Mouse (Mus musculus): Measurements from ENCODE around the gene Atp1a1. TPM values are rescaled to one million over a fixed set of nuclear protein-coding genes. Genes with fewer than 3 reads are reported as not detected.

The Atp1a1 gene
- polyA plus RNA-seq, 1 experiment from 2014 or later: 537 TPM

- Histone ChIP-seq H3K27me3 (ENCODE audit: control insufficient read depth, insufficient read depth, low read length) (no peaks in the 10 kb centered on the region), H3K9ac (ENCODE audit: low read length) (peak overlapping the region; percentile 18; the same call in 1 of the 2 replicates), H3K4me3 (ENCODE audit: control insufficient read depth in 1 of 2, insufficient read depth in 1 of 2, low read depth in 1 of 2, low read length in 2 of 2) (no peak overlapping the region), H3K4me1 (ENCODE audit: control insufficient read depth in 2 of 2, insufficient read depth in 2 of 2, low read length in 2 of 2) (peaks cover 7 to 13% of the 10 kb centered on the region in 2 experiments), H3K9me3 (ENCODE audit: control insufficient read depth, low read length) (no peaks in the 10 kb centered on the region), H3K4me2 (ENCODE audit: low read length) (no peak overlapping the region), H3K36me3 (ENCODE audit: control insufficient read depth, insufficient read depth, low read length) (no peaks in the 10 kb centered on the region), H3K27ac (replicated peaks in 1 of 2; ENCODE audit: control insufficient read depth in 1 of 2, insufficient read depth in 1 of 2, low read depth in 2 of 2, low read length in 2 of 2) (peak overlapping the region; percentile 74 to 87)
- ATAC-seq (ENCODE audit: insufficient number of reproducible peaks, insufficient read depth, low FRiP score, low read depth): no peak
- 25% methylated on average over 10 of the region's 10 CpGs for WGBS
These were observed 41.8 kb downstream of the Atp1a1 start for GRCm38 (mm10) chr3:101562510-101563209.

GRCm38 (mm10) chr3:101561948-101562347 lies 42.5 kb downstream of the Atp1a1 start:
- WGBS: 88% methylated on average over 5 of the region's 5 CpGs
- H3K27me3 ChIP-seq (ENCODE audit: control insufficient read depth, insufficient read depth, low read length): no peaks in the 10 kb centered on the region
- H3K27ac ChIP-seq (replicated peaks in 1 of 2; ENCODE audit: control insufficient read depth in 1 of 2, insufficient read depth in 1 of 2, low read depth in 2 of 2, low read length in 2 of 2): peak overlapping the region in 1 of 2 experiments; percentile 74; a peak in 1 of 4 replicates
- no peak overlapping the region for H3K4me2 ChIP-seq (ENCODE audit: low read length)
- H3K4me3 ChIP-seq (ENCODE audit: control insufficient read depth in 1 of 2, insufficient read depth in 1 of 2, low read depth in 1 of 2, low read length in 2 of 2): no peak overlapping the region
- no peaks in the 10 kb centered on the region for H3K36me3 ChIP-seq (ENCODE audit: control insufficient read depth, insufficient read depth, low read length)
- peaks cover 7 to 13% of the 10 kb centered on the region in 2 experiments for H3K4me1 ChIP-seq (ENCODE audit: control insufficient read depth in 2 of 2, insufficient read depth in 2 of 2, low read length in 2 of 2)
- ATAC-seq (ENCODE audit: insufficient number of reproducible peaks, insufficient read depth, low FRiP score, low read depth): no peak
- no peaks in the 10 kb centered on the region for H3K9me3 ChIP-seq (ENCODE audit: control insufficient read depth, low read length)
- H3K9ac ChIP-seq (ENCODE audit: low read length): no peak overlapping the region

GRCm38 (mm10) chr3:101560841-101561522 lies 43.5 kb downstream of the Atp1a1 start:
- Histone ChIP-seq H3K4me3 (ENCODE audit: control insufficient read depth in 1 of 2, insufficient read depth in 1 of 2, low read depth in 1 of 2, low read length in 2 of 2) (no peak overlapping the region), H3K9me3 (ENCODE audit: control insufficient read depth, low read length) (no peaks in the 10 kb centered on the region), H3K4me1 (ENCODE audit: control insufficient read depth in 2 of 2, insufficient read depth in 2 of 2, low read length in 2 of 2) (peaks cover 7 to 13% of the 10 kb centered on the region in 2 experiments), H3K27me3 (ENCODE audit: control insufficient read depth, insufficient read depth, low read length) (no peaks in the 10 kb centered on the region), H3K27ac (replicated peaks in 1 of 2; ENCODE audit: control insufficient read depth in 1 of 2, insufficient read depth in 1 of 2, low read depth in 2 of 2, low read length in 2 of 2) (no peak overlapping the region), H3K36me3 (ENCODE audit: control insufficient read depth, insufficient read depth, low read length) (no peaks in the 10 kb centered on the region), H3K9ac (ENCODE audit: low read length) (no peak overlapping the region), H3K4me2 (ENCODE audit: low read length) (no peak overlapping the region)
- WGBS: 81% methylated on average over 9 of the region's 9 CpGs
- ATAC-seq (ENCODE audit: insufficient number of reproducible peaks, insufficient read depth, low FRiP score, low read depth): no peak

- Histone ChIP-seq H3K9me3 (ENCODE audit: control insufficient read depth, low read length) (no peaks in the 10 kb centered on the region), H3K27ac (replicated peaks in 1 of 2; ENCODE audit: control insufficient read depth in 1 of 2, insufficient read depth in 1 of 2, low read depth in 2 of 2, low read length in 2 of 2) (no peak overlapping the region)
- 81% methylated on average over 2 of the region's 2 CpGs for WGBS
These were observed 47.8 kb downstream of the Atp1a1 start for GRCm38 (mm10) chr3:101556712-101557111.

GRCm38 (mm10) chr3:101552621-101553620 lies 51.6 kb downstream of the Atp1a1 start:
- Histone ChIP-seq H3K27ac (replicated peaks in 1 of 2; ENCODE audit: control insufficient read depth in 1 of 2, insufficient read depth in 1 of 2, low read depth in 2 of 2, low read length in 2 of 2) (no peak overlapping the region), H3K9ac (ENCODE audit: low read length) (no peak overlapping the region), H3K9me3 (ENCODE audit: control insufficient read depth, low read length) (no peaks in the 10 kb centered on the region), H3K4me1 (ENCODE audit: control insufficient read depth in 2 of 2, insufficient read depth in 2 of 2, low read length in 2 of 2) (peaks cover 21 to 32% of the 10 kb centered on the region in 2 experiments), H3K4me3 (ENCODE audit: control insufficient read depth in 1 of 2, insufficient read depth in 1 of 2, low read depth in 1 of 2, low read length in 2 of 2) (no peak overlapping the region), H3K4me2 (ENCODE audit: low read length) (no peak overlapping the region), H3K36me3 (ENCODE audit: control insufficient read depth, insufficient read depth, low read length) (no peaks in the 10 kb centered on the region), H3K27me3 (ENCODE audit: control insufficient read depth, insufficient read depth, low read length) (no peaks in the 10 kb centered on the region)
- 42% methylated on average over 7 of the region's 7 CpGs for WGBS
- ATAC-seq (ENCODE audit: insufficient number of reproducible peaks, insufficient read depth, low FRiP score, low read depth): no peak

More at GRCm38 (mm10) chr3:101556712-101557111, 47.8 kb downstream of the Atp1a1 start:
- H3K9ac ChIP-seq (ENCODE audit: low read length): no peak overlapping the region
- H3K4me1 ChIP-seq (ENCODE audit: control insufficient read depth in 2 of 2, insufficient read depth in 2 of 2, low read length in 2 of 2): peaks cover 13 to 24% of the 10 kb centered on the region in 2 experiments
- no peak overlapping the region for H3K4me3 ChIP-seq (ENCODE audit: control insufficient read depth in 1 of 2, insufficient read depth in 1 of 2, low read depth in 1 of 2, low read length in 2 of 2)
- no peaks in the 10 kb centered on the region for H3K36me3 ChIP-seq (ENCODE audit: control insufficient read depth, insufficient read depth, low read length)
- ATAC-seq (ENCODE audit: insufficient number of reproducible peaks, insufficient read depth, low FRiP score, low read depth): no peak
- no peaks in the 10 kb centered on the region for H3K27me3 ChIP-seq (ENCODE audit: control insufficient read depth, insufficient read depth, low read length)
- no peak overlapping the region for H3K4me2 ChIP-seq (ENCODE audit: low read length)

- H3K27ac ChIP-seq (replicated peaks in 1 of 2; ENCODE audit: control insufficient read depth in 1 of 2, insufficient read depth in 1 of 2, low read depth in 2 of 2, low read length in 2 of 2): peak overlapping the region; percentile 64 to 70
- H3K36me3 ChIP-seq (ENCODE audit: control insufficient read depth, insufficient read depth, low read length): no peaks in the 10 kb centered on the region
- H3K4me3 ChIP-seq (ENCODE audit: control insufficient read depth in 1 of 2, insufficient read depth in 1 of 2, low read depth in 1 of 2, low read length in 2 of 2): 0 out of 4 replicates have a peak overlapping the region, but pooled peaks of 1 of the 2 experiments have one; percentile 7
- peak overlapping the region; percentile 54 for H3K9ac ChIP-seq (ENCODE audit: low read length)
- H3K4me2 ChIP-seq (ENCODE audit: low read length): peak overlapping the region; percentile 53
- H3K9me3 ChIP-seq (ENCODE audit: control insufficient read depth, low read length): no peaks in the 10 kb centered on the region
- ATAC-seq (ENCODE audit: insufficient number of reproducible peaks, insufficient read depth, low FRiP score, low read depth): peak; percentile 36
- peaks cover 21 to 32% of the 10 kb centered on the region in 2 experiments for H3K4me1 ChIP-seq (ENCODE audit: control insufficient read depth in 2 of 2, insufficient read depth in 2 of 2, low read length in 2 of 2)
- H3K27me3 ChIP-seq (ENCODE audit: control insufficient read depth, insufficient read depth, low read length): no peaks in the 10 kb centered on the region
- 23% methylated on average over 26 of the region's 26 CpGs for WGBS
These were observed 52.8 kb downstream of the Atp1a1 start for GRCm38 (mm10) chr3:101551457-101552230.

Measured in heart, embryonic 14.5 days (tissue).